Mouse (Mus musculus) MEL (cell line): ENCODE data around the gene Nucks1.

ENCODE experiments used
- CTCF ChIP-seq, 3 experiments: IDR thresholded peaks in 2 of 3; conservative IDR thresholded peaks in 1 of 3; 2 replicates each; pipeline ENCODE4 v1.5.1; 2011 to 2012; ENCODE audit warnings: low read length in 3 of 3, low read depth in 2 of 3, mild to moderate bottlenecking in 2 of 3, improper control_type of control experiment in 1 of 3, inconsistent platforms in 1 of 3, mixed read lengths in 1 of 3, moderate library complexity in 1 of 3; ENCODE audit not compliant: control insufficient read depth in 1 of 3, insufficient read depth in 1 of 3, poor library complexity in 1 of 3, severe bottlenecking in 1 of 3
- E2F4 ChIP-seq: IDR thresholded peaks from 2 replicates; pipeline ENCODE4 v1.6.1; 2011; ENCODE audit warnings: low read depth, low read length, improper control_type of control experiment, borderline replicate concordance
- EP300 ChIP-seq, 2 experiments: IDR thresholded peaks; 2 replicates each; pipeline ENCODE4 v1.6.1; 2011; ENCODE audit warnings: improper control_type of control experiment in 2 of 2, low read length in 2 of 2, low read depth in 1 of 2, mild to moderate bottlenecking in 1 of 2
- MAX ChIP-seq: IDR thresholded peaks from 2 replicates; pipeline ENCODE4 v1.6.1; 2011; ENCODE audit warnings: low read length, improper control_type of control experiment

- no peak for TF ChIP-seq EP300 (IDR thresholded peaks at IDR 0.05; ENCODE audit: low read depth in 1 of 2, low read length in 2 of 2)
- no peak for TF ChIP-seq E2F4
- TF ChIP-seq CTCF (IDR thresholded peaks at IDR 0.05 in 2 of 3, conservative IDR thresholded peaks at IDR 0.05 in 1 of 3; ENCODE audit: control insufficient read depth in 1 of 3, insufficient read depth in 1 of 3, low read depth in 2 of 3, low read length in 3 of 3, poor library complexity in 1 of 3, severe bottlenecking in 1 of 3) = peak; percentile 69 to 88 (median 80)
- no peak for TF ChIP-seq MAX
Observed at GRCm38 (mm10) chr1:131937659-131938305, 27.4 kb downstream of the Nucks1 start.
